Mouse (Mus musculus): ENCODE measurements around the gene 2610301B20Rik. TPM values are rescaled to one million over a fixed set of nuclear protein-coding genes. Genes with fewer than 3 reads are reported as not detected.

Gene 2610301B20Rik
- polyA plus RNA-seq, 1 experiment, result 13.1 TPM

DNA sequence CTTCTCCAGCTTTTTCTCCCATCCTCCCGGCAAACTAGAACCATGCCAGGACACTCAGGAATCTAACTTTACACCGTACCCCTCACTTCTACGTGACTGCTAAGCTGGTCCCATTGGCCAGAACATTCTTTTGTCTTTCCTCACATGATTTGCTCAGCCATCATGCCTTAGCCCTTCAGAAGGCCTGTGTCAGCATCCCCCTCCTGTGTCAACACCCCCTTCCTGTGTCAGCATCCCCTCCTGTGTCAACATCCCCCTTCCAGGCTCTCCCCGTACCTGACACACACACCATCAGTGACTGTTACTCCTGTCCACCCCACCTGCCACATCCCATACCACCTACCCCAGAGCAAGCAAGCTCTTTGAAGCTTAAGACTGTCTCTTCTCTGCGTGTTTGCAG, 58.5 kb downstream of the 2610301B20Rik start:
- no peak for TF ChIP-seq GATA1 (IDR thresholded peaks at IDR 0.05; ENCODE audit: borderline replicate concordance, low read length)
- peaks cover 9% of the 10 kb centered on the region for H3K9me3 ChIP-seq
- no peak overlapping the region for H3K4me3 ChIP-seq (replicated peaks)
- H3K4me1 ChIP-seq, result peaks cover 59% of the 10 kb centered on the region
- H3K27me3 ChIP-seq (replicated peaks), result no peaks in the 10 kb centered on the region
- no peaks in the 10 kb centered on the region for H3K36me3 ChIP-seq (replicated peaks; ENCODE audit: low read length)

DNA sequence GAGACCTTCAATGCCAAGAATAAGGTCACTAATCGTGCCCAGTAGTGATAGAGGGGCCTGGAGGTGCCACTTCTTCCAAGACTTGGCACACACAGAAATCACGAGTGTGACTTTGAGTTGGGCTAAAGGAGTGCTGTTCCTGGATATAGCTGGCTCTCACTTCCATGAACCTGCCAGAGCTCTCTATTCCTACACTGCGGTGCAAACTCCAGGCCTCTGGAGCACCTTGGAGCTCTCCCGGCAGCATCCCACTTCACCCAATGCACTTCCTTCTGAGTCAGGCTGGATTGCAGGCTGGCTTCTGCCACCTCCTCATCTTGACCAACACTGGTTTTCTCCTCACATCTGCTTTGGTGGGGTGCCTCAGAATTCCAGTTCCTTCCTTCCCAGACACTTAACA, 62.5 kb downstream of the 2610301B20Rik start:
- no peak for TF ChIP-seq GATA1 (IDR thresholded peaks at IDR 0.05; ENCODE audit: borderline replicate concordance, low read length)
- no peak for TF ChIP-seq FLI1 (IDR thresholded peaks at IDR 0.05; ENCODE audit: low read length)
- Histone ChIP-seq H3K36me3 (replicated peaks; ENCODE audit: low read length) (no peaks in the 10 kb centered on the region), H3K4me1 (peaks cover 31% of the 10 kb centered on the region), H3K4me3 (replicated peaks) (no peak overlapping the region), H3K27me3 (replicated peaks) (no peaks in the 10 kb centered on the region), H3K9me3 (peaks cover 3% of the 10 kb centered on the region; the same call in 1 of the 2 replicates)
